Mouse (Mus musculus): ENCODE measurements around the gene Tgif2.

GRCm38 (mm10) chr2:156801045-156801444 lies 38.8 kb upstream of the Tgif2 start:
- TF ChIP-seq CTCF (IDR thresholded peaks at IDR 0.05; ENCODE audit: insufficient read depth, low read length) (no peak), POLR2A (IDR thresholded peaks at IDR 0.05; ENCODE audit: borderline replicate concordance, extremely low read depth, low read depth, low read length) (no peak)
